Mouse (Mus musculus) lung, adult 2 months (tissue): ENCODE measurements around the gene Rab11fip5.

Source experiments
- CTCF ChIP-seq: fragments of 200-500 bp; IDR thresholded peaks from 2 replicates; pipeline ENCODE4 v1.5.1; 2011; ENCODE audit warnings: mild to moderate bottlenecking, low read length, control low read depth; ENCODE audit not compliant: insufficient read depth
- POLR2A ChIP-seq: fragments of 200-500 bp; IDR thresholded peaks from 2 replicates; pipeline ENCODE4 v1.6.1; 2011; ENCODE audit warnings: low read depth, mild to moderate bottlenecking, control low read depth, low read length, borderline replicate concordance; ENCODE audit errors: extremely low read depth

DNA sequence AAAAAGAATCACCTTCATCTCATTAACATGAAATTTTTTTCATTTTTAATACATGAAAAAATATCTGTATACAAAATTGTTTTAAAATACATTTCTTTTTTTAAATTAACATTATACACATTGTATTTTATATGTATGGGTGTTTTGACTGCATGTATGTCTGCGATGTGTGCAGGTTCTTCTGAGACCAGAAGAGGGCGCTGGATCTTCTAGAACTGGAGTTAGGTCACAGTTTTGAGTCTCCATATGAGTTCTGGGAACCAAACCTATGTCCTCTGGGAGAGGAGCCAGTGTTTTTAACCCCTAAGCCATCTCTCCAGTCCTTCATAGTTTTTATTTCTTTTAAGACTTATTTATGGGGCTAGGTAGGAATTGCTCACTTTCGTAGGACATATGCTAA lies 20.7 kb downstream of the Rab11fip5 start:
- TF ChIP-seq POLR2A (no peak), CTCF (no peak)
